Mouse (Mus musculus) T-helper 2 cell (primary cell): ENCODE measurements around the gene Top2b.

ENCODE experiments used
- in situ Hi-C: fragments of 300-600 bp; cut with MboI, MseI; formaldehyde crosslinking; loops from one replicate; pipeline ENCODE4 v1.15.1; 2025; ENCODE audit warnings: high pct_unique_total_duplicates

Gene Top2b

GRCm38 (mm10) chr14:16364878-16365337 is at the start of gene Top2b:
Top2b (plus strand) TSS chr14:16365179.
- in situ Hi-C loops, result loop anchor here (5.0 kb wide), 1 partner anchor 118 kb away; the partner anchor contains the start of genes Ngly1 and Oxsm

- in situ Hi-C loops, result no loop called here
Measured at GRCm38 (mm10) chr14:16316715-16317114, 48.3 kb upstream of the Top2b start.

GRCm38 (mm10) chr14:16319818-16320217 is 45.2 kb upstream of the Top2b start:
- in situ Hi-C loops, result no loop called here

GRCm38 (mm10) chr14:16324394-16324793 is 40.6 kb upstream of the Top2b start:
- in situ Hi-C loops, result no loop called here

- in situ Hi-C loops, result no loop called here
Measured at GRCm38 (mm10) chr14:16325208-16325607, 39.8 kb upstream of the Top2b start.

- in situ Hi-C loops, result no loop called here
Measured at GRCm38 (mm10) chr14:16328531-16328930, 36.4 kb upstream of the Top2b start.

GRCm38 (mm10) chr14:16328959-16329480 is 36.0 kb upstream of the Top2b start:
- in situ Hi-C loops, result no loop called here

GRCm38 (mm10) chr14:16329756-16330155 is 35.2 kb upstream of the Top2b start:
- in situ Hi-C loops, result no loop called here

- in situ Hi-C loops, result no loop called here
Measured at GRCm38 (mm10) chr14:16334260-16334659, 30.7 kb upstream of the Top2b start.

- in situ Hi-C loops, result no loop called here
Measured at GRCm38 (mm10) chr14:16335835-16336417, 29.1 kb upstream of the Top2b start.

- in situ Hi-C loops, result no loop called here
Measured at GRCm38 (mm10) chr14:16347505-16347904, 17.5 kb upstream of the Top2b start.

GRCm38 (mm10) chr14:16359704-16360103 is 5.3 kb upstream of the Top2b start:
- in situ Hi-C loops, result loop anchor here (5.0 kb wide), 2 partner anchors 67 to 112 kb away; partner anchors contain the start of genes Ngly1 and Oxsm

GRCm38 (mm10) chr14:16364161-16364831 is 683 bp upstream of the Top2b start:
- in situ Hi-C loops, result loop anchor here (5.0 kb wide), 1 partner anchor 117 kb away; the partner anchor contains the start of genes Ngly1 and Oxsm

- in situ Hi-C loops, result no loop called here
Measured at GRCm38 (mm10) chr14:16365362-16366173, 589 bp downstream of the Top2b start.

GRCm38 (mm10) chr14:16366174-16366889 is 1.4 kb downstream of the Top2b start:
- in situ Hi-C loops, result no loop called here

- in situ Hi-C loops, result no loop called here
Measured at GRCm38 (mm10) chr14:16366986-16367385, 2.0 kb downstream of the Top2b start.

GRCm38 (mm10) chr14:16372761-16373160 is 7.8 kb downstream of the Top2b start:
- in situ Hi-C loops, result loop anchor here (10.0 kb wide), 1 partner anchor 1018 kb away; no protein-coding TSS in a partner anchor

- in situ Hi-C loops, result loop anchor here (10.0 kb wide), 1 partner anchor 1018 kb away; no protein-coding TSS in a partner anchor
Measured at GRCm38 (mm10) chr14:16373190-16373589, 8.2 kb downstream of the Top2b start.

- in situ Hi-C loops, result loop anchor here (10.0 kb wide), 1 partner anchor 1025 kb away; no protein-coding TSS in a partner anchor
Measured at GRCm38 (mm10) chr14:16379917-16380570, 15.1 kb downstream of the Top2b start.

GRCm38 (mm10) chr14:16384783-16385182 is 19.8 kb downstream of the Top2b start:
- in situ Hi-C loops, result no loop called here
